Mouse (Mus musculus) limb, embryonic 10.5 days (tissue): Measurements from ENCODE around the gene Adgra3. TPM values are rescaled to one million over a fixed set of nuclear protein-coding genes. Genes with fewer than 3 reads are reported as not detected.

ENCODE experiments used
- DNase-seq: peaks from one replicate; pipeline ENCODE4 v3.0.0-alpha.2; 2017; ENCODE audit warnings: low spot score
- H3K27ac ChIP-seq: fragments of 300-500 bp; sonication (generic); 2 replicates; pipeline ENCODE4 v1.5.1; 2016; ENCODE audit warnings: mild to moderate bottlenecking
- H3K27me3 ChIP-seq: fragments of 300-500 bp; sonication (generic); 2 replicates; pipeline ENCODE4 v1.6.1; 2016; ENCODE audit warnings: low read depth, mild to moderate bottlenecking; ENCODE audit not compliant: poor library complexity, severe bottlenecking
- H3K36me3 ChIP-seq: fragments of 300-500 bp; sonication (generic); 2 replicates; pipeline ENCODE4 v1.6.1; 2016; ENCODE audit warnings: mild to moderate bottlenecking, moderate library complexity
- H3K4me1 ChIP-seq: fragments of 300-500 bp; sonication (generic); 2 replicates; pipeline ENCODE4 v1.6.1; 2016
- H3K4me3 ChIP-seq: fragments of 300-500 bp; sonication (generic); 2 replicates; pipeline ENCODE4 v1.5.1; 2016; ENCODE audit warnings: mild to moderate bottlenecking, moderate library complexity
- H3K9me3 ChIP-seq: fragments of 300-500 bp; sonication (generic); replicated peaks from 2 replicates; pipeline ENCODE4 v1.6.1; 2016; ENCODE audit warnings: mild to moderate bottlenecking
- WGBS: fragments of 180-500 bp; shearing (Covaris S2); methylation state at CpG from one replicate; pipeline ENCODE4 v1.1.7; 2016; 5-methylcytosine and 5-hydroxymethylcytosine counted together
- polyA plus RNA-seq: library from polyadenylated mRNA; unstranded; fragments of >200 nt; fragmentation: Nextera tagmentation; extraction: Ambion mirVana; gene quantifications from 2 replicates; pipeline ENCODE4 v1.2.1, GENCODE M21; 2016

Adgra3 gene
- polyA plus RNA-seq, 1 experiment from 2014 or later = 53.3 TPM

DNA sequence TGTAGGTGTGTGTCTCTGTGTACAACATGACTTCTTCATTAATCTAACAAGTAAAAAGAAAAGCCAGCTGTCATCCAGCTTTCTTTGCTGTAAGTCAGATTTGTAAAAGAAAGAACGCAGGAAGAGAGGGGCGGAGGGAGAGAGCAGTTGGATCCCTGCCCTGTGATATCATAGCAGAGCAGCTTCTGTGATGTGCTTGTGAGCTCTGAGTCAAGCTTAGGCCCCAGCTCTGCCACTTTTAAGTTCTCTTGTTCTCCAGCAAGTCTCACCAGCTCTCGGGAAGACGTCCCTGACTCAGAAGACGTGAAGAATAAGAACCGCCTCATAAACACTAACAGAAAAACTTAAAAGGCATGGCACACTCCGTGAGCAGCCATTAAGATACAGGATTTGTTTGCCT lies 31.8 kb downstream of the Adgra3 start:
- peaks cover 6% of the 10 kb centered on the region; the same call in 1 of the 2 replicates for H3K4me1 ChIP-seq
- no peak for DNase-seq
- H3K4me3 ChIP-seq = no peak overlapping the region
- H3K9me3 ChIP-seq = no peaks in the 10 kb centered on the region
- H3K27ac ChIP-seq = no peak overlapping the region
- 82% methylated on average over 7 of the region's 7 CpGs for WGBS
- H3K36me3 ChIP-seq = peaks cover 36% of the 10 kb centered on the region
- no peaks in the 10 kb centered on the region for H3K27me3 ChIP-seq

DNA sequence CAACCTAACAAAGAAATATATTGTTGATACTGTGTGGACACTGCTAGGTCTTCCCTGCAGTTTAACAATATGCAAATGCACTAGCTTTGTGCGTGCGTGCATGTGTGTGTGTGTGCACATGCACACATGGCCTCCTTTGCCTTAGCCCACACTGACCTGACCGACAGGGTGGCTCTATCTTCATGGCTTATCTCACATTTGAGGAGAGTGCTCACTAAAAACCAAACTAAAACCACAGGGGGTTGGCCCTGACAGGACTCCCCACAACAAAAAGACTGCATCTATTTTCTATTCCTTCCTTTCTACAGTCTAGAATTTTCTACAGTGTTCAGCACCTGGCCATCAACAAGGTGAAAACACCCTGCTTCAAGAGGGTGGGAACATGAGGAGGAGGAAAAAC lies 32.7 kb downstream of the Adgra3 start:
- H3K36me3 ChIP-seq = peaks cover 44% of the 10 kb centered on the region
- peaks cover 6% of the 10 kb centered on the region; the same call in 1 of the 2 replicates for H3K4me1 ChIP-seq
- H3K9me3 ChIP-seq = no peaks in the 10 kb centered on the region
- DNase-seq = no peak
- no peaks in the 10 kb centered on the region for H3K27me3 ChIP-seq
- H3K27ac ChIP-seq = no peak overlapping the region
- WGBS = 94% methylated on average over 3 of the region's 3 CpGs
- H3K4me3 ChIP-seq = no peak overlapping the region

DNA sequence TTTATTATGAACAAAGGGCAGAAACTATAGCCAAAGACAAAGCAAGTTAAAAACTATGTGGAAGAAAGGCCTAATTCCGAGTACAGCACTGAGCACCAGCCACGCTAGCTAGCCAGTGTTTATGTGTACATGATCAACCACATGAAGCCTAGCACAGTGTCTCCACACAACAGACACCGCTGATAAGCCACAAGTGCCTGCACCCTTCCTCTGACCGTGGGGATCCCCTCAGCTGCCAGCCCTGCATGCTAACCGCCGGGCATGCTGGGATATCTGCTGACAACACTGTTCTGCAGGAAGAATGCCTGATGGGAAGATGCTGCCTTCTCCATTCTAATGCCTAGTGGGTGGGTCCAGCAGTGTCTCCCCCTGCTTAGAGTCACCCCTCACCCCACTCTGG lies 34.7 kb downstream of the Adgra3 start:
- H3K9me3 ChIP-seq = no peaks in the 10 kb centered on the region
- no peak overlapping the region for H3K27ac ChIP-seq
- H3K4me1 ChIP-seq = no peaks in the 10 kb centered on the region
- no peak for DNase-seq
- peaks cover 56% of the 10 kb centered on the region for H3K36me3 ChIP-seq
- no peaks in the 10 kb centered on the region for H3K27me3 ChIP-seq
- no peak overlapping the region for H3K4me3 ChIP-seq
- WGBS = 95% methylated on average over 6 of the region's 6 CpGs

DNA sequence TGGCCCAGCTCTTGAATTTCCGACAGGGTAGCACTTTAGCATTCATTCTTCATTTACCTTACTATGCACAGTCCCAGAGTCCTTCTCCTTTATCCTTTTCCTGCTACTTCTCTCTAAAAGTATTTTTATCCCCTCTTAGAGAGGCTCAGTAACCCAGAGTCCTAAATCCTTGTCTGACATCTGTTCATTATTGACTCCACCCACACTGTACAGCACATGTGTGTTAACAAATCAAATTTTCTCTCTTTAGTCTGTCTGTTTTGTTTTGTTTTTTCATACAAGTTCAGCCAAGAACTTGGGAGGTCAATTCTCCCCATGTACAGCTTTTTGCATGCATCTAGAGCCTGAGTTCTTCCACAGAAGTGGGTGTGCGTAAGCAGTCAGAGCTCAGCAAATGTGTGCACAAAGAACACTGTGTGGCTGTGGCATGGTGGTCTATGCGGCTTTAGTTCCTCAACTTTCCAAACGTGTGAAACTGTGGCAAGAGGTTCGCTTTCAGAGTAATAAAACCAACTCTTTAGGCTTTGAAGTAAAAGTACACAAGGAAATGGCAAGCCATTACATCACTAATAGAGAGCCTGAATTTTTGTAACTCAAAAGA lies 42.7 kb downstream of the Adgra3 start:
- no peaks in the 10 kb centered on the region for H3K9me3 ChIP-seq
- DNase-seq = no peak
- H3K36me3 ChIP-seq = peaks cover 74% of the 10 kb centered on the region
- H3K4me1 ChIP-seq = peaks cover 16% of the 10 kb centered on the region
- 0 out of 2 replicates have a peak overlapping the region, but pooled peaks have one; percentile 14 for H3K27ac ChIP-seq
- H3K27me3 ChIP-seq = no peaks in the 10 kb centered on the region
- 77% methylated on average over 5 of the region's 5 CpGs for WGBS
- no peak overlapping the region for H3K4me3 ChIP-seq

DNA sequence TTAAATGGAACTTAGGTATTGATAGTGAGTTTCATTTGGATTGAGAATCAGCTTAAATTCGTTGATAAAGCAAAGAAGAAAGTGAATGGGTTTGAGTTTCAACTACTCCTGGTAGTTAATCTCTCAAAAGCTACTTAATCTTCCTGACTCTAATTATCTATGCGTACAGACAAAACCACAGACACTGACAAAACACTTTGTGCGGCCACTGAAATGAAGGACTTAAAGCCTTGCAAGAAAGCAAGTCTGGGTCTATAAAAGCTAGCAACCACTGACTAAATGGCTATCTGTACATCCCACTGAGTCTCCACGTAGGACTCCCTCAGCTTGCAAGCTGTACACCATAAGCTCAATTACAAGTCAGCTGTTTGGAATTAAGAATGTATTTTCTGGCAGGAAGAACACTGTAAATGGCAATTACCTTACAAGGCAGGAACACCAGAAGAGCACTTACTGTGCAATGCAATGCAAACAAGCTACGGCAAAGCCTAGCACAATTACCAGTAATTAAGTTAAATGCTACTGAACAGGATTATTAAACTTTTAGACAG lies 43.6 kb downstream of the Adgra3 start:
- WGBS = 62% methylated on average over 5 of the region's 5 CpGs
- Histone ChIP-seq H3K4me1 (peaks cover 16% of the 10 kb centered on the region), H3K27ac (no peak overlapping the region), H3K27me3 (no peaks in the 10 kb centered on the region), H3K4me3 (no peak overlapping the region), H3K36me3 (peaks cover 74% of the 10 kb centered on the region), H3K9me3 (no peaks in the 10 kb centered on the region)
- no peak for DNase-seq

DNA sequence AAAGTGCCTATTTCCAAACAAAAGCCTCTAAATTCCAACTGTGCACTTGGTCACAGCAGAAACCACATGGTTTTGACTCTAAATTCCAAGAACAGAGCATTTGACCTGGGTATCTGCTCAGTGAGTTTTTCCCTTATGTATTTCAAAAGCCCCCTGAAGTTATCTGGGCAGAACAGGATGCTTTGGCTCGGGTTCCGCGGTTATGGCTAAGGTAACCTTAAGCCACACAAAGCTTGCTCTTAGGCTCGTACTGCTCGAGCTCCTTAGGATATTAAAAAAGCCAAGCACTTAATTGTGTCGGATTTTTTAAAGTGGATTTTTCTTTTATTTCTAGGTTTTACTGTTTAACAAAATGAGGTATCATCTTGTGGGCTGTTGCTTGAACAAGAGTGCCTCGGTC lies 44.1 kb downstream of the Adgra3 start:
- DNase-seq = no peak
- no peak overlapping the region for H3K4me3 ChIP-seq
- peaks cover 74% of the 10 kb centered on the region for H3K36me3 ChIP-seq

DNA sequence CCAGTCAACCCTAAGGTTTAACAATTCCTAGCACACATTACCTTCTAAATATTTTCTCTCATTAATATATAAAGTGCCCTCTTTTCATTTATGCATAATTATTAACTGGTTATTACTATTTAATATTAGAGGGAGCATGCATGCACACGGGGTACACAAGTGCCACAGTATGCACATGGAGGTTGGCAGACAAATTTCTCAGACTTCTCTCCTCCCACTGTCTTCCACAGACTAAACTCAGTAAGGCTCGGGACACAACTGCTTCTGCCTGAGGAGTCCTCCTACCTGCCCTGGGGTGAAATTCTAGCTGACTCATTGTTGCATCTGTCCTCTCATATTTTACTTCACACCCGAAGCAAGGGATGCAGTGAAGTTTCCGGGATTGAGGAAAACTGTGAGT lies 44.8 kb downstream of the Adgra3 start:
- WGBS = 84% methylated on average over 4 of the region's 4 CpGs
- peaks cover 16% of the 10 kb centered on the region for H3K4me1 ChIP-seq
- no peaks in the 10 kb centered on the region for H3K9me3 ChIP-seq
- peaks cover 76% of the 10 kb centered on the region for H3K36me3 ChIP-seq
- H3K27ac ChIP-seq = no peak overlapping the region
- H3K27me3 ChIP-seq = no peaks in the 10 kb centered on the region
- DNase-seq = no peak
- no peak overlapping the region for H3K4me3 ChIP-seq

More for the DNA sequence above, 44.1 kb downstream of the Adgra3 start:
- H3K27ac ChIP-seq = no peak overlapping the region
- no peaks in the 10 kb centered on the region for H3K27me3 ChIP-seq
- 85% methylated on average over 7 of the region's 7 CpGs for WGBS
- no peaks in the 10 kb centered on the region for H3K9me3 ChIP-seq
- H3K4me1 ChIP-seq = peaks cover 16% of the 10 kb centered on the region

DNA sequence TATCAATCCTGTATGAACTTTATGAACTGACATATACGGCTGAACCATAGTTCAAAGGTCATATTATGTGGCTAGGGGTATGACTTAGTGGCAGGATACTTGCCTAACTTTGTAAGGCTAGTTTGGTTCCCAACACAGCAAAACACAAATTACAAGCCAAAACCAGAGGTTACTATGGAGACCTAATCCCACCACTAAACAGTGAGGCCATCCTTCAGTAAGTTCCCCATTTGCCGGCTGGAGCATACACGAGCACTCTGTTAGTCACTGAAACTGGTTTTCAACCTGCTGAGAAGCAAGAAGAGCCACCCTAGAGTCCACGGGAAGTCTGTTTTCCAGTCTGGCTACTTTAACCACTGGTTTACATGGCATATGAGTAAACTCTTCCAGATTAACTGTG lies 50.0 kb downstream of the Adgra3 start:
- peaks cover 82% of the 10 kb centered on the region for H3K36me3 ChIP-seq

DNA sequence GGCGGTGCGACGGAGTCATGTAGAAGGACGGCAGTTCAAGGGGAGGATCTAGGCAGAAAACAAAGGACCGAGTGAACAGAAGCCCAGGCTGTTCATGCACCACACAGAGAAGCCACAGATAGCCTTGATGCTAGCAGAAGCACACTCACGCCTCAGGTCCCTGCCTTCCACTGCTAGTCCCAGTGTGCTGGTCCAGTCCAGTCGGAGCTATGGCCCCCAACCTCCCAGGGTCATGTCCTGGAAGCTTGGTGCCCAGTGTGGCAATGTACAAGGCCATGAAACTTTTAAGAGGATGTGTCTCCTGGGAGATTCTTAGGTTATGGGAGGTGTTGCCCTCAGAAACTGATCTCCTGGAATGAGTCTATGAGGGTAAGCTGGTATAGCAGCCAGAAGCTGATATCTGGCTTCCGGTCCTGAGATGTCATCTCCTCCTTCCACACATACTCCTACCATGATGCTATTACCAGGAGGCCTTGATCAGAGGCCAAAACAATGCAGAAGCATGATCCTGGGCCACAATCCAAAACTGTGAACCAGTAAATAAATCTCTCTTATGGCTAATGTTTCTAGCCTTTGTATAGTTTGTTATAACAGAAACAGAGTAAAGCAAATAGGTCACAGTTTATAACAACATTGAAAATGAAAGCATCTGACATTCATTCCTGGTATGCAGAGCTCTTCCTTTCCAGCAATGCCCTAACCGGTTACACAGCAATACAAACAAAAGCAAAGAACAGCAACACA lies 51.7 kb downstream of the Adgra3 start:
- no peak for DNase-seq
- H3K9me3 ChIP-seq = no peaks in the 10 kb centered on the region
- no peaks in the 10 kb centered on the region for H3K27me3 ChIP-seq
- H3K4me3 ChIP-seq = no peak overlapping the region
- no peaks in the 10 kb centered on the region for H3K4me1 ChIP-seq
- H3K27ac ChIP-seq = no peak overlapping the region
- 93% methylated on average over 9 of the region's 9 CpGs for WGBS
- peaks cover 81% of the 10 kb centered on the region for H3K36me3 ChIP-seq

More for the DNA sequence above, 50.0 kb downstream of the Adgra3 start:
- WGBS = 76% methylated on average over 4 of the region's 4 CpGs
- Histone ChIP-seq H3K4me3 (no peak overlapping the region), H3K4me1 (no peaks in the 10 kb centered on the region), H3K27ac (no peak overlapping the region), H3K27me3 (no peaks in the 10 kb centered on the region), H3K9me3 (no peaks in the 10 kb centered on the region)
- no peak for DNase-seq

DNA sequence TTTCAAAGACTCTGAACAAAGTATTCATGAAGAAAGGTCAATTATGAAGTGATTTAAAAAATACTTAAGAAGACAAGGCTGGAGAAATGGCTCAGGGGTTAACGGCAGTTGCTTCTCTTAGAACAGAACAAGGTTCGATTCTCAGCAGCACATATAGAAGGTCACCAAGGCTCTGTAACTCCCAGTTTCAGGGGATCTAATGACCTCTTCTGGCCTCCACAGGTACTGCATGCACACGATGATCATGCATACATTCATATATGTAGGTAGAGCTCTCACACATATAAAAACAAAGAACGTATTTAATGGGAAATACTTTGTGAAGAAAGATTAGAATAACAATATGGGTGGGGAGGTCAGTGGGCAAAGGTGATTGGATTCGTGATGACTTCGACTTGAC lies 56.5 kb downstream of the Adgra3 start:
- peak; percentile 46 for DNase-seq
- no peak overlapping the region for H3K27ac ChIP-seq
- H3K36me3 ChIP-seq = peaks cover 88% of the 10 kb centered on the region
- H3K4me3 ChIP-seq = no peak overlapping the region
- H3K4me1 ChIP-seq = no peaks in the 10 kb centered on the region
- H3K27me3 ChIP-seq = no peaks in the 10 kb centered on the region
- 89% methylated on average over 6 of the region's 6 CpGs for WGBS
- no peaks in the 10 kb centered on the region for H3K9me3 ChIP-seq

DNA sequence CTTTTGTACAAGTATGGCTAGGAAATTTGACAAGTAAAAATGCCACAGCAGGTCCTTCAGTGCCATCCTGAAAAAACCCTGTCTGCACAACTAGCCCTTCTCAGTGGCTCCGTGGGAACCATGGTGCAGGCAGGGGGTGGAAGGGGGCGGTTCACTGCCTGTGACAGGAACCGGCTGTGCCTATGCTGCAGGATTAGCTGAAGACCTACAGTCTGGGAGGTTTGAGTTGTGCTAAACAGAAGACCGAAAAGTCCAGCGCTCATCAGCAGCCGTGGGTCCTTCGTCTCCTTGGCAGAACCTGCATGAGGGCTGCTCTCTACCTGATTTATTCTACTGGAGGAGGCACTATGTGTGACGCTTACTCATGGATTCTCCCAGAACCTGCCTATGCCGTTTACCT lies 59.0 kb downstream of the Adgra3 start:
- H3K36me3 ChIP-seq = peaks cover 85% of the 10 kb centered on the region
- no peaks in the 10 kb centered on the region for H3K27me3 ChIP-seq
- no peaks in the 10 kb centered on the region for H3K9me3 ChIP-seq
- no peak overlapping the region for H3K4me3 ChIP-seq
- DNase-seq = no peak
- WGBS = 85% methylated on average over 9 of the region's 9 CpGs
- H3K4me1 ChIP-seq = 0 out of 2 replicates have a peak, but pooled peaks cover 3% of the 10 kb centered on the region
- no peak overlapping the region for H3K27ac ChIP-seq

DNA sequence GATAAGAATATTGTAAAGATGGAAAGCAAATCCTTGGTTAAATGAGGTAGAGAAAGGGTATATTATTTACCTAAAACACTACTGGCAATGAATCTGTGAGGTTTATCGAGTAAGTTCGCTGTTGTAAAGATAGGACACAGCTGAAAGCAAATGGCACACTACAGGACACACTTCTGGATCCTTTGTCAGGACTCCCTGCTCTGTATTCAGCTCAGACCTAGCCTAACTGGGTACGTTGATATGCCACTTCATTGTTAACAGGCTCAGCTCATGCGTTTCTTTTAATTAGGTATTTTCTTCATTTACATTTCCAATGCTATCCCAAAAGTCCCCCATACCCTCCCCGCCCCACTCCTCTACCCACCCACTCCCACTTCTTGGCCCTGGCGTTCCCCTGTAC lies 61.8 kb downstream of the Adgra3 start:
- WGBS = 92% methylated on average over 6 of the region's 6 CpGs
- no peaks in the 10 kb centered on the region for H3K9me3 ChIP-seq
- no peaks in the 10 kb centered on the region for H3K27me3 ChIP-seq
- H3K4me3 ChIP-seq = no peak overlapping the region
- H3K36me3 ChIP-seq = peaks cover 87% of the 10 kb centered on the region
- H3K27ac ChIP-seq = no peak overlapping the region
- 0 out of 2 replicates have a peak, but pooled peaks cover 3% of the 10 kb centered on the region for H3K4me1 ChIP-seq
- DNase-seq = no peak

DNA sequence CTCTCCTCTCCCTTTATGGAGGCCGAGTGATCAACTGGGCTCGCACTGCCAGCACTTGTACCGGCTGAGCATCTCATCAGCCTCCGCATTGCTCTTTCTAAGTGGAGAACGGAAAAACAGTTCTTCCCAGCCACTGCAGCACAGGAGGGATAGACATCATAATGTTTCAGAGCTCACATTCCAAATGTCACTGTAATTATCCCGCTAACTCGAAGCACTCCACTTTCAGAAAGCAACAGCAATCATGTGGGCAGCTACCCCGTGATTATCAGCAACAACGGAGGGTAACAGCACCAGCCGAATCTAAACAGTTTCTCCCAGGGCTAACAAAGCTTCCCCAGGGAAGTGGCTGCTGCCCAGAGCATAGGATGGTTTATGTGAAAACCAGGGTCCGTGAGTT lies 62.3 kb downstream of the Adgra3 start:
- no peak for DNase-seq
- 67% methylated on average over 10 of the region's 11 CpGs for WGBS
- no peak overlapping the region for H3K27ac ChIP-seq

More for the DNA sequence above, 62.3 kb downstream of the Adgra3 start:
- Histone ChIP-seq H3K4me3 (no peak overlapping the region), H3K4me1 (0 out of 2 replicates have a peak, but pooled peaks cover 3% of the 10 kb centered on the region), H3K9me3 (no peaks in the 10 kb centered on the region), H3K36me3 (peaks cover 89% of the 10 kb centered on the region), H3K27me3 (no peaks in the 10 kb centered on the region)
